Mouse (Mus musculus): ENCODE measurements around the gene Mrpl27. TPM values are rescaled to one million over a fixed set of nuclear protein-coding genes. Genes with fewer than 3 reads are reported as not detected.
"Not testable (repeated sequence)": the region's sequence is repeated elsewhere in the genome, so short reads cannot be mapped to it uniquely, and the experiment has no call there.

Gene Mrpl27
- polyA plus RNA-seq, 1 experiment from 2014 or later: 139 TPM

- Histone ChIP-seq H3K4me2 (peak overlapping the region; percentile 67), H3K27ac (peak overlapping the region; percentile 84; the same call in 1 of the 2 replicates), H3K9me3 (no peaks in the 10 kb centered on the region), H3K27me3 (no peaks in the 10 kb centered on the region), H3K36me3 (no peaks in the 10 kb centered on the region), H3K9ac (peak overlapping the region; percentile 98), H3K4me3 (peak overlapping the region; percentile 96), H3K4me1 (peaks cover 31% of the 10 kb centered on the region)
- WGBS: 40% methylated on average over 4 of the region's 4 CpGs
- no peak for ATAC-seq (ENCODE audit: borderline replicate concordance, extremely low read depth, low FRiP score, low TSS enrichment)
Measured at GRCm38 (mm10) chr11:94676308-94676707, 22.7 kb downstream of the Mrpl27 start.

- Histone ChIP-seq H3K27ac (peak within 1 kb of the TSS; percentile 84), H3K4me2 (peak within 1 kb of the TSS; percentile 67), H3K36me3 (no peaks in the 10 kb centered on the region), H3K9ac (peak within 1 kb of the TSS; percentile 98), H3K27me3 (no peaks in the 10 kb centered on the region), H3K4me1 (peaks cover 31% of the 10 kb centered on the region), H3K9me3 (no peaks in the 10 kb centered on the region), H3K4me3 (peak within 1 kb of the TSS; percentile 96)
- peak; percentile 96 for ATAC-seq (ENCODE audit: borderline replicate concordance, extremely low read depth, low FRiP score, low TSS enrichment)
- under 1% methylated on average over 82 of the region's 82 CpGs for WGBS
Measured at GRCm38 (mm10) chr11:94676754-94677606, 23.4 kb downstream of the Mrpl27 start, which contains the start of gene Xylt2. TSS of gene Xylt2 (minus strand) at chr11:94677515.

- Histone ChIP-seq H3K36me3 (no peaks in the 10 kb centered on the region), H3K4me3 (peak overlapping the region; percentile 96), H3K27me3 (no peaks in the 10 kb centered on the region), H3K9me3 (no peaks in the 10 kb centered on the region), H3K4me2 (peak overlapping the region; percentile 67), H3K27ac (no peak overlapping the region), H3K4me1 (peaks cover 31% of the 10 kb centered on the region), H3K9ac (peak overlapping the region; percentile 98)
- ATAC-seq (ENCODE audit: borderline replicate concordance, extremely low read depth, low FRiP score, low TSS enrichment): no peak
- 31% methylated on average over 15 of the region's 15 CpGs for WGBS
Measured at GRCm38 (mm10) chr11:94677607-94678145, 24.1 kb downstream of the Mrpl27 start.

- no peaks in the 10 kb centered on the region for H3K9me3 ChIP-seq
- H3K4me2 ChIP-seq: no peak overlapping the region
- no peak overlapping the region for H3K27ac ChIP-seq
- no peaks in the 10 kb centered on the region for H3K36me3 ChIP-seq
- no peak overlapping the region for H3K9ac ChIP-seq
- H3K27me3 ChIP-seq: no peaks in the 10 kb centered on the region
- no peak overlapping the region for H3K4me3 ChIP-seq
- peaks cover 14% of the 10 kb centered on the region for H3K4me1 ChIP-seq
- ATAC-seq (ENCODE audit: borderline replicate concordance, extremely low read depth, low FRiP score, low TSS enrichment): no peak
Measured at GRCm38 (mm10) chr11:94680639-94681038, 27.1 kb downstream of the Mrpl27 start.

- Histone ChIP-seq H3K4me2 (no peak overlapping the region), H3K9me3 (no peaks in the 10 kb centered on the region), H3K27ac (no peak overlapping the region), H3K9ac (no peak overlapping the region), H3K27me3 (no peaks in the 10 kb centered on the region), H3K4me1 (peaks cover 4% of the 10 kb centered on the region; the same call in 1 of the 2 replicates), H3K36me3 (no peaks in the 10 kb centered on the region), H3K4me3 (no peak overlapping the region)
- ATAC-seq (ENCODE audit: borderline replicate concordance, extremely low read depth, low FRiP score, low TSS enrichment): no peak
- WGBS: 67% methylated on average over 4 of the region's 4 CpGs
Measured at GRCm38 (mm10) chr11:94681640-94682039, 28.1 kb downstream of the Mrpl27 start.

- H3K27me3 ChIP-seq: no peaks in the 10 kb centered on the region
- 66% methylated on average over 7 of the region's 7 CpGs for WGBS
- no peaks in the 10 kb centered on the region for H3K36me3 ChIP-seq
- peaks cover 4% of the 10 kb centered on the region; the same call in 1 of the 2 replicates for H3K4me1 ChIP-seq
- H3K9me3 ChIP-seq: no peaks in the 10 kb centered on the region
- no peak for ATAC-seq (ENCODE audit: borderline replicate concordance, extremely low read depth, low FRiP score, low TSS enrichment)
- no peak overlapping the region for H3K4me2 ChIP-seq
- no peak overlapping the region for H3K27ac ChIP-seq
- no peak overlapping the region for H3K9ac ChIP-seq
- H3K4me3 ChIP-seq: no peak overlapping the region
Measured at GRCm38 (mm10) chr11:94682427-94682826, 28.9 kb downstream of the Mrpl27 start.

- H3K4me2 ChIP-seq: no peak overlapping the region
- ATAC-seq (ENCODE audit: borderline replicate concordance, extremely low read depth, low FRiP score, low TSS enrichment): no peak
- H3K9me3 ChIP-seq: no peaks in the 10 kb centered on the region
- no peaks in the 10 kb centered on the region for H3K27me3 ChIP-seq
- H3K27ac ChIP-seq: no peak overlapping the region
- no peaks in the 10 kb centered on the region for H3K4me1 ChIP-seq
- H3K36me3 ChIP-seq: no peaks in the 10 kb centered on the region
- H3K4me3 ChIP-seq: no peak overlapping the region
- H3K9ac ChIP-seq: no peak overlapping the region
- WGBS: 73% methylated on average over 6 of the region's 6 CpGs
Measured at GRCm38 (mm10) chr11:94687178-94687577, 33.6 kb downstream of the Mrpl27 start.

GRCm38 (mm10) chr11:94692502-94692901 lies 38.9 kb downstream of the Mrpl27 start:
- not testable (repeated sequence) for H3K27ac ChIP-seq; H3K4me2 ChIP-seq; H3K36me3 ChIP-seq; H3K9me3 ChIP-seq; H3K4me1 ChIP-seq; H3K27me3 ChIP-seq; H3K4me3 ChIP-seq; ATAC-seq (ENCODE audit: borderline replicate concordance, extremely low read depth, low FRiP score, low TSS enrichment); H3K9ac ChIP-seq

- Histone ChIP-seq H3K4me1 (0 out of 2 replicates have a peak, but pooled peaks cover 5% of the 10 kb centered on the region), H3K36me3 (no peaks in the 10 kb centered on the region), H3K27me3 (no peaks in the 10 kb centered on the region), H3K9ac (no peak overlapping the region), H3K4me2 (no peak overlapping the region), H3K4me3 (no peak overlapping the region), H3K9me3 (no peaks in the 10 kb centered on the region), H3K27ac (no peak overlapping the region)
- ATAC-seq (ENCODE audit: borderline replicate concordance, extremely low read depth, low FRiP score, low TSS enrichment): no peak
- WGBS: 66% methylated on average over 6 of the region's 6 CpGs
Measured at GRCm38 (mm10) chr11:94695508-94695907, 41.9 kb downstream of the Mrpl27 start.

- Histone ChIP-seq H3K4me3 (no peak overlapping the region), H3K36me3 (no peaks in the 10 kb centered on the region), H3K4me1 (peaks cover 16% of the 10 kb centered on the region), H3K27me3 (peaks cover 11% of the 10 kb centered on the region), H3K4me2 (no peak overlapping the region), H3K27ac (no peak overlapping the region), H3K9me3 (no peaks in the 10 kb centered on the region), H3K9ac (no peak overlapping the region)
- ATAC-seq (ENCODE audit: borderline replicate concordance, extremely low read depth, low FRiP score, low TSS enrichment): no peak
- 88% methylated on average over 2 of the region's 2 CpGs for WGBS
Measured at GRCm38 (mm10) chr11:94697140-94697539, 43.6 kb downstream of the Mrpl27 start.

- no peaks in the 10 kb centered on the region for H3K36me3 ChIP-seq
- 44% methylated on average over 13 of the region's 13 CpGs for WGBS
- no peak overlapping the region for H3K4me3 ChIP-seq
- no peak overlapping the region for H3K9ac ChIP-seq
- H3K9me3 ChIP-seq: no peaks in the 10 kb centered on the region
- no peak for ATAC-seq (ENCODE audit: borderline replicate concordance, extremely low read depth, low FRiP score, low TSS enrichment)
- H3K27ac ChIP-seq: no peak overlapping the region
- H3K4me1 ChIP-seq: peaks cover 17% of the 10 kb centered on the region
- no peak overlapping the region for H3K4me2 ChIP-seq
- H3K27me3 ChIP-seq: peaks cover 11% of the 10 kb centered on the region
Measured at GRCm38 (mm10) chr11:94697703-94698464, 44.3 kb downstream of the Mrpl27 start.

- H3K9ac ChIP-seq: no peak overlapping the region
- 98% methylated on average over 3 of the region's 3 CpGs for WGBS
- peaks cover 22% of the 10 kb centered on the region for H3K4me1 ChIP-seq
- H3K9me3 ChIP-seq: no peaks in the 10 kb centered on the region
- H3K4me2 ChIP-seq: no peak overlapping the region
- H3K4me3 ChIP-seq: no peak overlapping the region
- no peaks in the 10 kb centered on the region for H3K36me3 ChIP-seq
- ATAC-seq (ENCODE audit: borderline replicate concordance, extremely low read depth, low FRiP score, low TSS enrichment): no peak
- no peak overlapping the region for H3K27ac ChIP-seq
- peaks cover 11% of the 10 kb centered on the region for H3K27me3 ChIP-seq
Measured at GRCm38 (mm10) chr11:94699399-94699798, 45.8 kb downstream of the Mrpl27 start.

Data from lung, embryonic 15.5 days (tissue).